Mouse (Mus musculus): ENCODE measurements at regions not wholly inside any gene's neighbourhood (a gene's known extent, or its start where the extent isn't known, plus 50 kb on each side); places are given as distances from the start of the nearest gene placed in this dataset.

DNA sequence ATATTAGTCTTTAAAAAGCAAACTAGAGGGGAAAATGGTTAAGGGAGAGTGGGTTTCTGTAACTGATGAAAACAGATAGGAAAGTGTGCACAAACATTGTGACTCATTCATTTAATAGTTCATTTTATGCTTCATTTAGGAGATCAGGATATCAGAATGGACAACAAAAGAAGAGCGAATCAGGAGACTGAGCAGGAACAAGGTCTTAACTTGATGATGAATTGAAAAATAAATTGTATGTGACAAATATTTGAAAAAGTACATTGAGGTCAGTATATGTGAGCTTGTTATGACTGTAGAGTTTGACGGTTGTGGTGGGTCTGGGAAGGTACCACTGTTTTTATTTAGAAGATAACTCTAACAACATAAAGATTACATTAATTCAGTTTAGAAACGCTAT, 196.8 kb upstream of the Rbms1 start:
- whole genome bisulfite sequencing (ENCODE audit: insufficient replicate concordance), result 61% methylated on average over 3 of the region's 3 CpGs
- ATAC-seq (ENCODE audit: insufficient read depth), result no peak
- Histone ChIP-seq H3K9me3 (ENCODE audit: control insufficient read depth, low read length) (no peaks in the 10 kb centered on the region), H3K36me3 (replicated peaks; ENCODE audit: control insufficient read depth, insufficient read depth, low read depth) (no peaks in the 10 kb centered on the region), H3K4me3 (ENCODE audit: insufficient read depth in 1 of 2, low read depth in 2 of 2, low read length in 2 of 2) (no peak overlapping the region), H3K4me2 (ENCODE audit: low read depth) (no peak overlapping the region), H3K4me1 (replicated peaks; ENCODE audit: control insufficient read depth in 2 of 2, insufficient read depth in 2 of 2, low read length in 1 of 2) (no peaks in the 10 kb centered on the region), H3K27ac (no peak overlapping the region), H3K27me3 (ENCODE audit: control insufficient read depth, insufficient read depth, low read length) (no peaks in the 10 kb centered on the region), H3K9ac (replicated peaks) (no peak overlapping the region)
- TF ChIP-seq EP300 (IDR thresholded peaks at IDR 0.05; ENCODE audit: low read depth) (no peak), CTCF (IDR thresholded peaks at IDR 0.05; ENCODE audit: low read depth) (no peak)
- DNase-seq (ENCODE audit: low read depth in 3 of 3, low spot score in 3 of 3), result no peak

DNA sequence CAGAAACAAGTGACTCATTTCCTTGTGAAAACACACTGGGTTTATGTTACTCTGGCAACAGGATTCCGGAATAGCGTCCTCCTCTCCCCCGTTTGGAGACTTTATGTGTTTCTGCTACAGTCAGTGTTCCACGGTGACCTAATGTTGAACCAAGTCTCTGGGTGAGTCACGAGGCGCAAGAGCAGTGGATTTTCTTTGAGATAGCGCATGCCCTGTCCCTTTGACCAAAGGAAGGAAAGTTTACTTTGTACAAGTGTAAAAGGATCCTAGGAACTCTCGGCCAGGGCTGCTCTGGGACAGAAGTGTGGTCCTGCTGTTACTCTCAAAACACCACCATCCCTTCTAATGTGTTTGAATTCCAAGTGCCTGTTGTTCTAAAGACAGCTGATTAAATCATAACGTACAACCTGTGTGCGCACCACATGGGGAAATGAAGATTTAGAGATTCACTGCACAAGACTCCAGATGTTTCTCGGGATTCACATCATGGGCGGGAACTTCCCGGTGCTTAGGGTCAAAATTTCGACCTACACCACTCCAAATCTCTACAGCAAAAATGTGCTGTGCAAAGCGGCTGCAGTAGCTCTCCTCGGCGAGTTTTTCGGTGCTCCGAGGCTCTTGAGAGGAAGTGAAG, 176.1 kb upstream of the Rbms1 start:
- Histone ChIP-seq H3K36me3 (replicated peaks; ENCODE audit: control insufficient read depth, insufficient read depth, low read depth) (no peaks in the 10 kb centered on the region), H3K27me3 (ENCODE audit: control insufficient read depth, insufficient read depth, low read length) (no peaks in the 10 kb centered on the region), H3K4me2 (ENCODE audit: low read depth) (peak overlapping the region; percentile 15; the same call in 1 of the 2 replicates), H3K4me3 (ENCODE audit: insufficient read depth in 1 of 2, low read depth in 2 of 2, low read length in 2 of 2) (no peak overlapping the region), H3K9ac (replicated peaks) (no peak overlapping the region), H3K9me3 (ENCODE audit: control insufficient read depth, low read length) (no peaks in the 10 kb centered on the region), H3K4me1 (replicated peaks; ENCODE audit: control insufficient read depth in 2 of 2, insufficient read depth in 2 of 2, low read length in 1 of 2) (no peaks in the 10 kb centered on the region), H3K27ac (no peak overlapping the region)
- peak in 1 of 3 experiments; percentile 16 for DNase-seq (ENCODE audit: low read depth in 3 of 3, low spot score in 3 of 3)
- 26% methylated on average over 19 of the region's 19 CpGs for WGBS (ENCODE audit: insufficient replicate concordance)
- no peak for ATAC-seq (ENCODE audit: insufficient read depth)
- TF ChIP-seq EP300 (IDR thresholded peaks at IDR 0.05; ENCODE audit: low read depth), result no peak
- TF ChIP-seq CTCF (IDR thresholded peaks at IDR 0.05; ENCODE audit: low read depth), result no peak

DNA sequence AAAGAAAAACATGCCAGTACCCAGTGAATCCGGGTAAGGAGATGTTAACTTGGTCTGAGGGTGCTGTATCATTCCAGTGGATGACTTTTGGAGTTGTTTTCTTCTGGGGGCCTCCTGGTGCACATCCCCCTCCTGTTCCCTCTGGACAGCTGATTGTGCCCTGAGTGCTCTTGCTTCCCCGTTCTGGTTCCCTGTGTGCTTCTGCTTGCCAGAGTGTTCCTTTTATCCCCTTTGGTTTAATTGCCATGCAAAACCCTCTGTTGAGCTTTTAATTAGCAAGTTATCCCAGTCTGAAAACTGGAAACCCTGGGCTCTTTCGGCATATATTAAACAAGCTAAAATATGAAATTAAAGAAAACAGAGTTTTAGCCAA, 175.6 kb upstream of the Rbms1 start:
- Histone ChIP-seq H3K4me3 (ENCODE audit: insufficient read depth in 1 of 2, low read depth in 2 of 2, low read length in 2 of 2) (no peak overlapping the region), H3K4me1 (replicated peaks; ENCODE audit: control insufficient read depth in 2 of 2, insufficient read depth in 2 of 2, low read length in 1 of 2) (no peaks in the 10 kb centered on the region), H3K27ac (no peak overlapping the region), H3K36me3 (replicated peaks; ENCODE audit: control insufficient read depth, insufficient read depth, low read depth) (no peaks in the 10 kb centered on the region), H3K4me2 (ENCODE audit: low read depth) (no peak overlapping the region), H3K9ac (replicated peaks) (no peak overlapping the region), H3K27me3 (ENCODE audit: control insufficient read depth, insufficient read depth, low read length) (no peaks in the 10 kb centered on the region), H3K9me3 (ENCODE audit: control insufficient read depth, low read length) (no peaks in the 10 kb centered on the region)
- ATAC-seq (ENCODE audit: insufficient read depth), result no peak
- TF ChIP-seq EP300 (IDR thresholded peaks at IDR 0.05; ENCODE audit: low read depth), result no peak
- no peak for TF ChIP-seq CTCF (IDR thresholded peaks at IDR 0.05; ENCODE audit: low read depth)
- DNase-seq (ENCODE audit: low read depth in 3 of 3, low spot score in 3 of 3), result no peak
- 21% methylated on average over 3 of the region's 3 CpGs for WGBS (ENCODE audit: insufficient replicate concordance)

DNA sequence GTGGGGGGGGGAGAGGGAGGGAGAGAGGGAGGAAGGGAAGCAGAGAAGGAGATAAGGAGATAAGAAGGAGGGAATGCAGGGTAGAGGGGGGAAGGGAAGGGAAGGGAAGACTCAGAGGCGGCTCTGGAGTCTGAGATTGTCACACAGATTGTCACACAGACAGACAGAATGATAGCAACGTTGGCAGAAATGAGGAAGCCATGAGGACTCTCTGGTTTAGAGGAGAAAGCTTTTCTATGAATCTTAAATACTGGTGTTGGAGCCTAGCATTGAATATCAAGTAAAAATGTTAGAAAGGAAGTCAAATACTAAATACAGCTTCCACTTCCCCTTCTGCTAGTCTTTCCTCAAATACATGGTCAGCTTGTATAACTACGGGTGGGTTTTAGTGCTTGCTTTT, 174.4 kb upstream of the Rbms1 start:
- no peak overlapping the region for H3K27ac ChIP-seq
- DNase-seq (ENCODE audit: low read depth in 3 of 3, low spot score in 3 of 3) (no peak), ATAC-seq (ENCODE audit: insufficient read depth) (no peak)
- no peak overlapping the region for H3K4me2 ChIP-seq (ENCODE audit: low read depth)
- WGBS (ENCODE audit: insufficient replicate concordance), result 4% methylated on average over 3 of the region's 3 CpGs
- no peaks in the 10 kb centered on the region for H3K9me3 ChIP-seq (ENCODE audit: control insufficient read depth, low read length)
- no peak overlapping the region for H3K9ac ChIP-seq (replicated peaks)
- TF ChIP-seq EP300 (IDR thresholded peaks at IDR 0.05; ENCODE audit: low read depth), result no peak
- no peak for TF ChIP-seq CTCF (IDR thresholded peaks at IDR 0.05; ENCODE audit: low read depth)
- H3K36me3 ChIP-seq (replicated peaks; ENCODE audit: control insufficient read depth, insufficient read depth, low read depth), result no peaks in the 10 kb centered on the region
- no peak overlapping the region for H3K4me3 ChIP-seq (ENCODE audit: insufficient read depth in 1 of 2, low read depth in 2 of 2, low read length in 2 of 2)
- no peaks in the 10 kb centered on the region for H3K27me3 ChIP-seq (ENCODE audit: control insufficient read depth, insufficient read depth, low read length)
- H3K4me1 ChIP-seq (replicated peaks; ENCODE audit: control insufficient read depth in 2 of 2, insufficient read depth in 2 of 2, low read length in 1 of 2), result no peaks in the 10 kb centered on the region

DNA sequence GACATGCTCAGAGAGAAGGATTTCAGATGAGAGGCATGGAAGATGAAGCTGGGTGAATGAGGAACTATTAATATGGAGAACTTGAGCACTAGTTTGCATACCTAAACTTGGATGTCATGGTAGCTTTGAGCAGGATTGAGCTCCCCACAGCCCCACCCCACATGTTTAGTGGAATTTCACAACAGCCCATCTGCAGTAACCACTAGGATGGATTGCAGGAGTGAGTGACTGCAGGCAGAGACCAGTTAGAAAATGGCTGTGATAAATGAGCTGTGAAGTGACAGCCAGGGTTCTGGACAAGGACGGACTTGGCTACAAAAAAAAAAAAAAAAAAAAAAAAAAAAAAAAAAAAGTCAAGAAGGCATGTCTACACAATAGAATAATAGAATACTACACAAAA, 173.9 kb upstream of the Rbms1 start:
- Histone ChIP-seq H3K9ac (replicated peaks) (no peak overlapping the region), H3K27ac (no peak overlapping the region), H3K9me3 (ENCODE audit: control insufficient read depth, low read length) (no peaks in the 10 kb centered on the region), H3K4me2 (ENCODE audit: low read depth) (no peak overlapping the region), H3K4me3 (ENCODE audit: insufficient read depth in 1 of 2, low read depth in 2 of 2, low read length in 2 of 2) (no peak overlapping the region), H3K4me1 (replicated peaks; ENCODE audit: control insufficient read depth in 2 of 2, insufficient read depth in 2 of 2, low read length in 1 of 2) (no peaks in the 10 kb centered on the region), H3K36me3 (replicated peaks; ENCODE audit: control insufficient read depth, insufficient read depth, low read depth) (no peaks in the 10 kb centered on the region), H3K27me3 (ENCODE audit: control insufficient read depth, insufficient read depth, low read length) (no peaks in the 10 kb centered on the region)
- DNase-seq (ENCODE audit: low read depth in 3 of 3, low spot score in 3 of 3) (no peak), ATAC-seq (ENCODE audit: insufficient read depth) (no peak)
- TF ChIP-seq CTCF (IDR thresholded peaks at IDR 0.05; ENCODE audit: low read depth) (no peak), EP300 (IDR thresholded peaks at IDR 0.05; ENCODE audit: low read depth) (no peak)
- 7% methylated on average over 1 of the region's 1 CpGs for WGBS (ENCODE audit: insufficient replicate concordance)
